In the genomic region with DNA sequence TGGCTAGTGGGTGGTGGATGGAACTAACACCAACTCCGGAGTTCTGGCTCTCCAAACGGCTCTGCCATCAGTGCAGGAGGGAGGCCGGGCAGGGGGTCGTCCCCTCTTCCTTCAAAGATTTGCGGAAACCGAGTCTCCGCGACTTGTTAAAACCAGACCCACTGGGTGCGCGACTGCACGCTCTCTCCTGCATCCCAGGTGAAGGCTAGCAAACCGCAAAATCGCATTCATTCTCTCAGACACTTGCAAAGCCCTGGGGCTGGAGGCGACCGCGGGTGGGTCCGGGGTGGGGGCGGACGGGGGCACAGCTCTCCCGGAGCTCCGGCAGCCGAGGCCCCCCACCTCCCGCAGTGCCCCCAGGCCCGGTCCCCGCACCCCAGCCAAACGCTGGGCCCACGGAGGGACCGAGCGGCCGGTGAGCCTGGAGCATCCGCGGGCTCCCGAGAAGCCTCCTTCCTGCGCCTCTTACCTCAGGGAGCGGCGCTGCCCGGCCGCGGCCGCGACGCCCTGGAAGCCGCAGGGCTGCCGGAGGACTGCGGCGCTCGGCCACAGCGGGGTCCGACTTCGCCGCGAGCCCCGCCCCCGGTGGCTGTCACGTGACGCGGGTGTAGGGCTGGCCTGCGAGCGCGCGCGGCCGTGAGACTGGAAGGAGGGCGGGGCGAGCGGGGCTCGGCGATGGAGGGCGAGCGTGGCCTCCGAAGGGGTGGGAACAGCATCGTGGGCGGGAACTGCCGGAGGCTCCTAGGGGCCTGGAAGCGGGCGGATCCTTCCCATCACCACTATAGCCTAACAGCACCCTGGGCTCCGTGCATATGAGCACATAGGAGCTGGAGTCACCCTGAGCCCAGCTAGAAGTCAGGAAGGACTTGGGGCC, we compare ENCODE assay signal across 8 mouse cellular contexts. TPM values are rescaled to one million over a fixed set of nuclear protein-coding genes. Genes with fewer than 3 reads are reported as not detected.
A peak's percentile ranks its signal among the peaks of the same experiment; 100 is the strongest.
DNase-seq lines count a peak whose midpoint lies in the region; ATAC-seq and TF ChIP-seq lines count a peak whose summit lies in the region.

A gene (minus strand): TSS at position 584 of the 874 bp plus-strand sequence.

- H3K27ac ChIP-seq in gastrocnemius, adult 2 months = peak within 1 kb of the TSS; percentile 85
- H3K27ac ChIP-seq in hindbrain, postnatal 0 days = peak within 1 kb of the TSS; percentile 91

- intact Hi-C loops in gastrocnemius, adult 2 months (cut with DNase I) = loop anchor here (5.0 kb wide), 1 partner anchor 67 kb away; a partner anchor contains a TSS

- peak; percentile 99 for DNase-seq in ZHBTc4 (ENCODE audit: low read depth, low spot score)
- DNase-seq in cerebellum, postnatal 4 days (ENCODE audit: low spot score in 2 of 2) = peak; percentile 84 to 94
- peak; percentile 97 for DNase-seq in gastrocnemius, adult 2 months
- peak; percentile 96 for DNase-seq in hindbrain, postnatal 0 days (ENCODE audit: low spot score)
- DNase-seq in left cerebral cortex, adult 9 months (ENCODE audit: low spot score in 2 of 2) = peak; percentile 69 to 89
- peak; percentile 93 for DNase-seq in right cerebral cortex, postnatal 14 days
- peak; percentile 83 to 92 for DNase-seq in urinary bladder, postnatal 36 days (ENCODE audit: low spot score in 2 of 2)

- WGBS in hindbrain, postnatal 0 days = under 1% methylated on average over 77 of the region's 77 CpGs

- no peaks in the 10 kb centered on the region for H3K27me3 ChIP-seq in hindbrain, postnatal 0 days (ENCODE audit: insufficient read depth, low read length)

- TF ChIP-seq CTCF in gastrocnemius, adult 2 months (IDR thresholded peaks at IDR 0.05) = no peak
- no peak for TF ChIP-seq CTCF in hindbrain, postnatal 0 days (IDR thresholded peaks at IDR 0.05; ENCODE audit: low read depth)

- H3K9me3 ChIP-seq in hindbrain, postnatal 0 days (ENCODE audit: low read length) = no peaks in the 10 kb centered on the region

- peak within 1 kb of the TSS; percentile 96 for H3K4me3 ChIP-seq in gastrocnemius, adult 2 months
- peak within 1 kb of the TSS; percentile 96 for H3K4me3 ChIP-seq in hindbrain, postnatal 0 days (ENCODE audit: low read length)

- no peaks in the 10 kb centered on the region for H3K36me3 ChIP-seq in hindbrain, postnatal 0 days (ENCODE audit: insufficient read depth, low read length)

- H3K4me2 ChIP-seq in hindbrain, postnatal 0 days (ENCODE audit: low read depth, low read length) = peak within 1 kb of the TSS; percentile 73

- H3K4me1 ChIP-seq in hindbrain, postnatal 0 days (ENCODE audit: insufficient read depth, low read length) = peaks cover 9% of the 10 kb centered on the region; the same call in 1 of the 2 replicates

- peak; percentile 94 for ATAC-seq in hindbrain, postnatal 0 days
- ATAC-seq in megakaryocyte progenitor cell, adult 5-6 weeks (replicated peaks; ENCODE audit: poor library complexity) = peak; percentile 98

- peak within 1 kb of the TSS; percentile 96 for H3K9ac ChIP-seq in hindbrain, postnatal 0 days (replicated peaks; ENCODE audit: low read length)

RNA-seq across cellular contexts. Expression of the gene that starts here (rescaled TPM):
- total RNA-seq in gastrocnemius, adult 2 months (2021) = 1 to 10 TPM; 2.2 to 2.3 TPM
- total RNA-seq in hindbrain, postnatal 0 days (2014; rRNA removed) = 25.7 and 28.6 TPM in 2 replicates
- polyA plus RNA-seq in hindbrain, postnatal 0 days (2015; fragmentation: Nextera tagmentation; extraction: Ambion mirVana) = 11.4 and 12.5 TPM in 2 replicates
- 1.2 and 3.1 TPM in 2 replicates for total RNA-seq in megakaryocyte progenitor cell, adult 5-6 weeks (2015)
- total RNA-seq in megakaryocyte progenitor cell, adult 5-6 weeks (2017) = 1.8 and 3.1 TPM in 2 replicates

Comparison
In these comparisons a context has a peak if more than half of its experiments do, and no peak if none do; other contexts are left out.
1. Peak in every context shown above with its lines: DNase-seq, ATAC-seq, H3K4me3 ChIP-seq and H3K27ac ChIP-seq.